Mouse (Mus musculus) liver, embryonic 14.5 days (tissue): ENCODE results near the gene Acot8. TPM values are rescaled to one million over a fixed set of nuclear protein-coding genes. Genes with fewer than 3 reads are reported as not detected.

ENCODE experiments used
- ATAC-seq: fragments of 200-750 bp; cut with Nextera tagmentation; 2 replicates; pipeline ENCODE4 v1.8.0; 2017; ENCODE audit warnings: moderate number of reproducible peaks, mild to moderate bottlenecking, moderate library complexity; ENCODE audit not compliant: insufficient read depth
- DNase-seq, 3 experiments: peaks; one replicate each; pipeline ENCODE4 v3.0.0-alpha.2; 2012 to 2013; ENCODE audit warnings: low read depth in 3 of 3, low spot score in 3 of 3
- H3K27ac ChIP-seq: fragments of 300-500 bp; sonication (generic); 2 replicates; pipeline ENCODE4 v1.5.1; 2014; ENCODE audit warnings: moderate library complexity, mild to moderate bottlenecking, control low read depth, inconsistent platforms
- H3K27me3 ChIP-seq: fragments of 300-500 bp; sonication (generic); 2 replicates; pipeline ENCODE4 v1.6.1; 2014; ENCODE audit warnings: mild to moderate bottlenecking, low read length, moderate library complexity; ENCODE audit not compliant: control insufficient read depth, insufficient read depth
- H3K36me3 ChIP-seq: fragments of 300-500 bp; sonication (generic); replicated peaks from 2 replicates; pipeline ENCODE4 v1.6.1; 2014; ENCODE audit warnings: low read depth; ENCODE audit not compliant: control insufficient read depth, insufficient read depth
- H3K4me1 ChIP-seq, 2 experiments: fragments of 200-500 bp in 1 of 2; fragments of 300-500 bp in 1 of 2; sonication (generic) in 1 of 2; replicated peaks; 2 replicates each; pipeline ENCODE4 v1.6.1; 2012 to 2014; ENCODE audit warnings: antibody characterized with exemption in 1 of 2, inconsistent platforms in 1 of 2, low read length in 1 of 2; ENCODE audit not compliant: control insufficient read depth in 2 of 2, insufficient read depth in 2 of 2
- H3K4me2 ChIP-seq: fragments of 300-500 bp; sonication (generic); 2 replicates; pipeline ENCODE4 v1.6.1; 2014; ENCODE audit warnings: low read depth, mild to moderate bottlenecking, control low read depth, moderate library complexity
- H3K4me3 ChIP-seq, 2 experiments: fragments of 200-500 bp in 1 of 2; fragments of 300-500 bp in 1 of 2; sonication (generic) in 1 of 2; 2 replicates each; pipeline ENCODE4 v1.5.1; 2012 to 2014; ENCODE audit warnings: low read depth in 2 of 2, low read length in 2 of 2, mild to moderate bottlenecking in 2 of 2, control low read depth in 1 of 2, inconsistent platforms in 1 of 2, moderate library complexity in 1 of 2; ENCODE audit not compliant: insufficient read depth in 1 of 2
- H3K9ac ChIP-seq: fragments of 300-500 bp; sonication (generic); replicated peaks from 2 replicates; pipeline ENCODE4 v1.6.1; 2014; ENCODE audit warnings: mild to moderate bottlenecking, control low read depth, moderate library complexity
- H3K9me3 ChIP-seq: fragments of 300-500 bp; sonication (generic); 2 replicates; pipeline ENCODE4 v1.6.1; 2016; ENCODE audit warnings: low read length, mixed read lengths; ENCODE audit not compliant: control insufficient read depth
- CTCF ChIP-seq: IDR thresholded peaks from 2 replicates; pipeline ENCODE4 v1.5.1; 2016; ENCODE audit warnings: antibody characterized with exemption, low read depth, control low read depth
- EP300 ChIP-seq: IDR thresholded peaks from 2 replicates; pipeline ENCODE4 v1.6.1; 2016; ENCODE audit warnings: antibody characterized with exemption, low read depth
- WGBS: fragments of 180-500 bp; shearing (Covaris S2); extraction: QIAGEN DNeasy Blood & Tissue Kit; methylation state at CpG from one replicate; pipeline ENCODE4 v1.1.7; 2014; ENCODE audit not compliant: insufficient replicate concordance; 5-methylcytosine and 5-hydroxymethylcytosine counted together
- polyA plus RNA-seq, 2 experiments: library from polyadenylated mRNA; depleted of rRNA in 1 of 2; stranded (reverse) in 1 of 2; unstranded in 1 of 2; fragments of >200 nt; fragmentation: Nextera tagmentation in 1 of 2; extraction: Ambion mirVana in 1 of 2; gene quantifications; 2 replicates each; pipeline versions ENCODE4 v1.2.1 to v1.2.3; 2012 to 2014

The Acot8 gene
- polyA plus RNA-seq, 2 experiments, result 13.5 to 20.6 TPM

DNA sequence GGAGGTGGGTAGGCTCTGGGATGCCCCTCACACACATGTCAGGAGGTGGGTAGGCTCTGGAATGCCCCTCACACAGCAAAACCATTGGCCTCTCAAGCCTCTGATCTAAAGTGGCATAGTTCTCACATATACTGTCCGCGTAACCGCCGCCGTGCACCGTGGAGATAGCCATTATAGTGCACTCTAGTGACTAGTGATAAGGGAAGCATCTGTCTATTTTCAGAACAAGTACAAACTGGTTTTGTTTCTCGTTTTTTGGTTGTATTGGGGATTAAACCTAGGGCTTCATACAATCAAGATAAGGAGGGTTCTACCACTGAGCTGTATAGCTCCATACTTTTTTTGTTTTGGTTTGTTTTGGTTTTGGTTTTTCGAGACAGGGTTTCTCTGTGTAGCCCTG lies 11.1 kb upstream of the Acot8 start:
- H3K4me2 ChIP-seq, result peak overlapping the region; percentile 33
- TF ChIP-seq CTCF (no peak), EP300 (peak; percentile 73)
- peak overlapping the region; percentile 56 for H3K27ac ChIP-seq

DNA sequence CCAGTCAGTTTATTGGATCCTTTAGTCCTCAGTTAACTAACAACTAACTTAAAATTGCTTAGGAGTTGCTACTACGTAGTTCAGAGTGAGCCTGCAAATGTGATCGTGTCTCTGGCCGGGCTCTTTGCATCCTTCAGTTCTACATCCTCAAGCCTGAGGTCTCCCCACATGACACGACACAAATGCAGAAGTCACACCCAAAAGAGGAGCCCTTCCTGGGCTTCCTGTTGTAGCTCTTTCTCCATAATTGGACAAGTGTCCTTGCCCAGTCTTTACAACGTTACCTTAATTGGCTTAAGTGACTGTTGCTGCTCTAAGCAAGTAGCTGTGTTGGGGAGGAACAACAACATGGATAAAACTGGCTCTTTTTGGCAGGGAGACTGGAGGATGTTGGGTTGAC lies 10.7 kb upstream of the Acot8 start:
- peak; percentile 60 for ATAC-seq
- Histone ChIP-seq H3K4me2 (peak overlapping the region; percentile 33), H3K9ac (peak overlapping the region; percentile 32; the same call in 1 of the 2 replicates), H3K36me3 (no peaks in the 10 kb centered on the region), H3K27me3 (no peaks in the 10 kb centered on the region), H3K27ac (peak overlapping the region; percentile 56), H3K4me3 (no peak overlapping the region), H3K9me3 (no peaks in the 10 kb centered on the region), H3K4me1 (peaks cover 11 to 15% of the 10 kb centered on the region in 2 experiments)
- no peak for TF ChIP-seq EP300
- TF ChIP-seq CTCF, result no peak
- no peak for DNase-seq
- 46% methylated on average over 5 of the region's 5 CpGs for WGBS

More for the DNA sequence above, 11.1 kb upstream of the Acot8 start:
- Histone ChIP-seq H3K4me1 (peaks cover 11 to 15% of the 10 kb centered on the region in 2 experiments), H3K4me3 (no peak overlapping the region), H3K27me3 (no peaks in the 10 kb centered on the region), H3K9me3 (no peaks in the 10 kb centered on the region), H3K9ac (peak overlapping the region; percentile 32; the same call in 1 of the 2 replicates), H3K36me3 (0 out of 2 replicates have a peak, but pooled peaks cover 2% of the 10 kb centered on the region)
- ATAC-seq, result peak; percentile 79
- DNase-seq, result no peak
- 46% methylated on average over 8 of the region's 8 CpGs for WGBS

DNA sequence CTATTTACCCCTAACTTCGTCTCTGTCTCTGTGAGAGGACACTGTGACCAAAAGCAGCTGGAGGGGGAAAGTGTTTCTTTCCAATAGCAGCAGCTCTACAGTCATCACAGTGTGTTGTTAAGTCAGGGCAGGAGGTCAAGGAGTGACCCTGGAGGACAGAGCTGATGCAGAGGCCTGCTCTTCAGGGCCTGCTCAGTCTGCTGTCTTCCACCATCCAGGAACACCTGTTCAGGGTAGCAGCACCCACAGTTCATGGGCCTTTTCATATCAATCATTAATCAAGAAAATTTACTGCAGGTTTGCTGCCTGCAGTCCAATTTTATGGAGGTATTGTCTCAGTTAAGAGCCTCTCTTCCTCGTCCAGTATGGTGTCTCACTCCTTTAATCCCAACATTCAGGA lies 8.9 kb upstream of the Acot8 start:
- H3K27me3 ChIP-seq, result no peaks in the 10 kb centered on the region
- no peak overlapping the region for H3K4me2 ChIP-seq
- ATAC-seq, result no peak
- TF ChIP-seq CTCF, result no peak
- TF ChIP-seq EP300, result no peak
- H3K36me3 ChIP-seq, result 0 out of 2 replicates have a peak, but pooled peaks cover 2% of the 10 kb centered on the region
- peaks cover 11 to 15% of the 10 kb centered on the region in 2 experiments for H3K4me1 ChIP-seq
- no peaks in the 10 kb centered on the region for H3K9me3 ChIP-seq
- WGBS, result 68% methylated on average over 2 of the region's 2 CpGs
- H3K4me3 ChIP-seq, result no peak overlapping the region
- no peak overlapping the region for H3K27ac ChIP-seq
- no peak overlapping the region for H3K9ac ChIP-seq
- DNase-seq, result no peak

DNA sequence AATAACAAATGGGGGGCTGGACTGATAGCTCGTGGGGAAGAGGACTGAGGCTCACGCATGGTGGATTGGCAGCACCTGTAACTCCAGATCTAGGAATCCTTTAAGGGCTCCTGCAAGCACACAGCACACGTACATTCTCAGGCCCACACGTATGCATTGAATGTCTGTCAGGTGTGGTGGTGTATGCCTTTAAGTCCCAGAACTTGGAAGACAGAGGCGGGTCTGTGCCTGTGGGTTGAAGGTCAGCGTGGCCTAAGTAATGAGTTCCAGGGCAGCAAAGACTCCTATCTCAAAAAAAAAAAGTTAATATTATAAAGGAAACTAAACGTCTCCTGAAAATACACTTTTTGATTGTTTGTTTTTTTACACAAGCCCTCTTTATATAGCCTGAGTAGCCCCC lies 1.9 kb upstream of the Acot8 start:
- Histone ChIP-seq H3K27ac (no peak overlapping the region), H3K9ac (no peak overlapping the region), H3K27me3 (no peaks in the 10 kb centered on the region), H3K4me3 (0 out of 4 replicates have a peak overlapping the region, but pooled peaks of 1 of the 2 experiments have one; percentile 95), H3K9me3 (no peaks in the 10 kb centered on the region), H3K4me2 (peak overlapping the region; percentile 7), H3K36me3 (peaks cover 2% of the 10 kb centered on the region; the same call in 1 of the 2 replicates), H3K4me1 (peaks cover 12 to 13% of the 10 kb centered on the region in 2 experiments)
- no peak for TF ChIP-seq CTCF
- TF ChIP-seq EP300, result no peak
- DNase-seq, result no peak
- 67% methylated on average over 7 of the region's 7 CpGs for WGBS
- no peak for ATAC-seq

DNA sequence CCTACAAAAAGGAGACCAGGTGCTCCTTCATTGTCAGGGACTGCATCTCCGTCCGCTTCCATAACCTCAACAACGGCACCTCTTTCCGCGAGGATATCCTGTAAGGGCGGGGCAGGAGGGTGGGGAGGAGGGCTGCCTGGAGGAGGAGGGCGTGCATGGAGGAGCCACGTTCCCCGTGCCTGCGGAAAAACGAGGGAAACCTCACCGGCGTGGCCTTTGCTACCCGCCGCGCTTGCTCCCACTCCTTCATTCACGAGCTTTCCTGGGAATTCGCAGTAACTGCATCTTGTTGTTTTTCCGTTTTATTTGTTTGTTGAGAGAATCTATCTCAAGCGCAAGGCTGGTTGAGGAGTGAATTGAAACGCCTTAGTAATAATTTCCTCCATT lies 643 bp upstream of the Acot8 start:
- peak overlapping the region; percentile 77 for H3K4me2 ChIP-seq
- H3K27ac ChIP-seq, result peak overlapping the region; percentile 96
- no peak for TF ChIP-seq CTCF
- TF ChIP-seq EP300, result no peak
- DNase-seq (peak in 1 of 3 experiments; percentile 55), ATAC-seq (peak; percentile 79)
- H3K4me3 ChIP-seq, result peak overlapping the region; percentile 95 to 97
- no peaks in the 10 kb centered on the region for H3K27me3 ChIP-seq
- peak overlapping the region; percentile 88 for H3K9ac ChIP-seq
- H3K4me1 ChIP-seq, result peaks cover 12 to 13% of the 10 kb centered on the region in 2 experiments
- H3K9me3 ChIP-seq, result no peaks in the 10 kb centered on the region
- under 1% methylated on average over 21 of the region's 21 CpGs for WGBS
- H3K36me3 ChIP-seq, result peaks cover 6% of the 10 kb centered on the region
